Mouse (Mus musculus): ENCODE data around the gene Kat6b.

Kat6b gene

DNA sequence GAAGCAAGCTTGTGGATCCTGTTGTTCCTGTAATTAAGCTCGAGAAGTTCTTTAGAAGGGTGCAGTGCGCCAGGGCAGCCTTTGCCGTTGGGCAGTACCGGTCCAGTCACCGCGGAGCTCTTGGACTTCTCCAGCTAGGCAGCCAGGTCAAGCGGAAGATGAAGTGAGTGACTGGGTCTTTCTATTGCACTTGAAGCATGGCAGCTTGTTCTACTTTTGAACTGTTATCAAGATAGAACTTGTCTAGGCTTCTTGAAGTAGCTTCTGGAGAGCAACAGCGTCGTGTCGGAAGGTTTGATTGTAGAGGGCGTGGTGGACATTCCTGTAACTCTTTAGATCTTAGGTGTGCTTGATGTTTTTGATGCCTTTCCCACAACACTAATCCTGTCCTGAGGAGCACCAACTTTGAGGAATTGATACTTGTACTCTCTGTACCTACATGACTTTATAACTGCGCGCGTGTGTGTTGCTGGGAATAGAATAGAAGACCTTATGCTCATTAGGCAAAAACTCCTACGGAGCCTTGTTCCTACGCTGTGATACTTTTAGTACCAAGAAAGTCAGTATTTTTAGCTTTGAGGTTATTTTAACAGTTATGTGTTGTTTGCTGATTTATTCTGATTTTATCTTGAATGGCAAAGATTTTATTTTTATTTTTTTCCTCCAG lies 41.2 kb downstream of the Kat6b start:
- DNase-seq (ENCODE audit: low read depth, low spot score) = peak; percentile 67

GRCm38 (mm10) chr14:21523234-21523633 lies 42.0 kb downstream of the Kat6b start:
- no peak for DNase-seq (ENCODE audit: low read depth, low spot score)

DNA sequence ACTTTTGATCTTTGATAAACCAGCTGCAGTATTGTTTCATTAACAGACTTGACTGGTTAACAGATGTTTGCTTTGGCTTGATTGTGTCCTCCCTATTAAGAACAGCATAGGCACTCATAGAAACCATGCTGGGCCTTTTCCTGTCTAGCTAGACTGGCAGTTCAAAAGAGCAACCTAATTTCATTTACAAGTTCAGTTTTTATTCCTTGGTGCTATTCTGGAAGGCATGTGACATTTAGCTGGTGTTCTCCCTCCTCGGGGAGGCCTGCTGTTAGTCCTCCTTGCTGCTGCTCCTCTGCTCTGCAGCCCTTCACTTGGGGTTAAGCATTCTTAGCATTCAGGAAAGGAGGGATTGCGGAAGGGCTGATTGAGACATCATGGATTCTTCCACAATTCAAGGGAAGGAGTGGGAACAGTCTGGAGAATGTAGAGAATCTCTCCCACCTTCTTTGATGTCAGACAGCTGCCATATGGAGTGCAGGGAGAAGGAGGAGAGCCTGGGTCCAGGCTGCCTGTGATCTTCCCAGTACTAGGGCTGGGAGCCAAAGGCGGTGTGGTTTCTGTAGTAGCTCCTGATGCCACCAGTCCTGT lies 42.7 kb downstream of the Kat6b start:
- DNase-seq (ENCODE audit: low read depth, low spot score) = no peak

GRCm38 (mm10) chr14:21525674-21526073 lies 44.4 kb downstream of the Kat6b start:
- no peak for DNase-seq (ENCODE audit: low read depth, low spot score)

DNA sequence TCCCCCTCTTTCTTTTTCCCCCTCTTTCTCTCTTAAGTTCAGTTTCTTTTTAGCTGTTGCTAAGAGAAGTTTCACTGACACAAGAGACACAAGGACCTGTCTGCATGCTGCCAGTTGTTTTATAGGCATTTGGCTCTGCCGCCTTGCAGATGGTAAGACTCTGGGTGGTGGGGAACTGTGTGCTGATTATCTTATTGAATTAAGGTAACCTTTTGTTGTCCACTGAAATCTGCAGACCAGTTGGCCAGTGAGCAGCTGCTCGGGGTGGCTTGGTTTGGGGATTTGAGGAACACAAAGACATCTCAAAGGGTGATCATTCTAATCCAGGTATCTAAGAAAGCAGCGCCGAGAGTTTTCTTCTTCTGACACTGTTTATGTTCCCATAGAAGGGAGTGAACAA lies 52.3 kb downstream of the Kat6b start:
- DNase-seq (ENCODE audit: low read depth, low spot score) = no peak

GRCm38 (mm10) chr14:21534066-21534465 lies 52.8 kb downstream of the Kat6b start:
- DNase-seq (ENCODE audit: low read depth, low spot score) = no peak

DNA sequence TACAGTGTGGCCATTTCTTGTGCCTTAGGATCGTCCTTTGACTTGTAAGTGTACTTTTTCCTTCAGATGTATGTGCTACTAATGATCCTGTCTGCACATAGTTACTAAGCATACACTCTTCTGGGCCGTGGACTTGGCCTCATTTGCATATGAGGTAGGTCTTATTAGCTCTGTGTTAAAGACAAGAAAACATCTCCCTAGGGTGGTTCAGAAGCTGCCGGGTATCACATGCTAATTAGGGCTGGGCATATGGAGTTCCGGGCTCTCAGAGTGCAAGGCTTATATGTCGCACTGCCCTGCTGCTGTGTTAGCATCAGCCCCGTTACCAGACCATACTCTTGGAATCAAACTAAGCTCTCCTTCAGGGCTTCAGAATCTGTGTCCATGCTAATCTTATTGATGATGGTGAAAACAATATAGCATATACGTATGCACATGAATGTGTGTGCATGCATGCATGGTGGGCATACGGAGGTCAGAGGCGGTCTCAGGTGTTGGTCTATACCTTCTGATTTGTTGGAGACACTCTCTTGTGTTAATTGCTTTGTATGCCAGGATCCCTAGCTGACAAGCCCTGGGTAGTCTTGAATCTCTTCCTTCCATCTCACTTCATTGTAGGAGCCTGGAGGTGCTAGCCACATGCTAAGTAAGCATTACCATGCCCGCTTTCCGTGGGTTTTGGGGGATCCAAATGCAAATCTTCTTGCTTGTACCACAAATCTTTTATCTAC lies 53.5 kb downstream of the Kat6b start:
- DNase-seq (ENCODE audit: low read depth, low spot score) = no peak

DNA sequence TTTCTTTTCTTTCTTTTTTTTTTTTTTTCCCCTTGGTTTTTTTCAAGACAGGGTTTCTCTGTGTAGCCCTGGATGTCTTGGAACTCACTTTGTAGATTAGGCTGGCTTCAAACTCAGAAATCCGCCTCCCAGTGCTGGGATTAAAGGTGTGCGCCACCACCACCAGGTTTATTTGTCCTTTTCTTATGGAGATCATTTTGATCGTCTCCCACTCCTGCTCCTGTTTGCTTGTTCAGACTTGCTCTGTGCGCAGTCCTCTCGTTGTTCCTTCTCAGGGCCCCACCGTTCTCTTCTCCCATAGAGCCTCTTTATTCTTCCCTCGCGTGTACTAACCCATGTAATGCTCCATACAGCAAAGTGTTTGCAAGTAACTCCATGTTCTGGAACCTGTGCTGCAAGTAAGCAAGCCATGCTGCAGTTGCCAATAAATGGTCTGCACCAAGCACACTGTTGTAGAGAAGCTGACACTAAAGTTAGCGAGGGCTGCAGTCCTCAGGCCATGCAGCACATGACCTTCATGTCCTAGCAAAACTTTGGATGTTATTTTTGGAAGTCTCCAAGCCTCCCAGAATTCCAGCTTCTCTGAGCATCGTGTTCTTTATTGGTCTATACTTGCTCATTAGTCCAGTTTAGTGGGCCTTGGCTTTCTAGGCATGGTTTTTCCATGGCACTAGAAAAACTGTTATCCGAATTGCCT lies 55.4 kb downstream of the Kat6b start:
- peak; percentile 86 for DNase-seq (ENCODE audit: low read depth, low spot score)

DNA sequence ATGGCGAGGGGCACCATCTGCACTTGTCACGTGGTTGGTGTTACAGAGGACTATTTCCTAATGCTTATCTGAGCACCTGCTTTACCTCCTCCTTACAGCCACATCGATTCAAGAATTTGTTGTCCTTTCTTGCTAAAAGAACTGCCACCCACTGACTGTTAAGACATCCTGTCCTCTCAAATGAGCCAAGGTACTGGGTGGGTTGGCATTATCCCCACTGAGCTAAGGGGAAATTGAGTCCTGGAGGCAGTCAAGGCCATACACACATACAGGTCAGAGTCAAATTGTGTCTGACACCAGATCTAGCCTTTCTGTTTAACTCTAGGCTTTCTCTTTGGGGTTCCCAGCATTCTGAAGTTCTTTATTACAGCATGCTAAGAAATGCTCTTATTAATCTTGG lies 56.6 kb downstream of the Kat6b start:
- no peak for DNase-seq (ENCODE audit: low read depth, low spot score)

DNA sequence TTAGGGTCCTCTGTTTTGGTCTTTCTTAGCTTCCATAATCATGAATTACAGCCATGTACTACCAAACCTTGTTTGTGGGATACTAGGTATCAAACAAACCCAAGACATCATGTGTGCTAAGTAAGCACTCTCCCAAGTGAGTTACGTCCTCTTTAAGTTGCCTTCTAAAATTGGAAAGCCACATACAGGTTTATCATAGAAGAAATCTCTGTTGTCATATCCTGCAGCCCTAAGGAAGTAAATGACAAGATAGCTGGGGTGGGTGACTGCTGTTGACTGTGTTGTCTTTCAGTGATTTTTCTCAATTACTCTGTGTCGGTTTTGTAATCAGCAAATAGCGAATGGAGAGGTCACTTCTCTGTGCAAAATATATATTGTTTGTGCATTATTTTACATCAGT lies 58.5 kb downstream of the Kat6b start:
- no peak for DNase-seq (ENCODE audit: low read depth, low spot score)

- DNase-seq (ENCODE audit: low read depth, low spot score) = peak; percentile 62
These were observed 59.1 kb downstream of the Kat6b start for GRCm38 (mm10) chr14:21540361-21540760.

DNA sequence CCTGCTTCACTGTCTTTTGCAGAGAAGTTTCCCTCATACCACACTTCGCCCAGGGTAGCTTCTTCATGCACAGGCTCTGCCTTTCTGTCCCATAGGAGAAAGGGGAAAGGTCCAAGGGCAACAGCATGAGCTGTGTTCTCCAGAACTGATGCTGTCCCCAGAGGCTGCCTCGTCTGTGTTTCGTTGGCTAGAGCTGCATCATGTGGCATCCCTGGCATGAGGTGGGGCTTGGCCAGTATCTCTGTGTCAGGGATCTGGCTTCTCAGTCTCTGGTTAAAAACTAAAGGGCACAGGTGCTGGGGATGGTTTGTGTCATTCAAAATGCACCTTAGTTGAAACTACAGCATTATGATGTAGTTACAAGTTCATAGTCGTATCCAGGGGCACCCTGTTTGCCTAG lies 64.3 kb downstream of the Kat6b start:
- no peak for DNase-seq (ENCODE audit: low read depth, low spot score)

DNA sequence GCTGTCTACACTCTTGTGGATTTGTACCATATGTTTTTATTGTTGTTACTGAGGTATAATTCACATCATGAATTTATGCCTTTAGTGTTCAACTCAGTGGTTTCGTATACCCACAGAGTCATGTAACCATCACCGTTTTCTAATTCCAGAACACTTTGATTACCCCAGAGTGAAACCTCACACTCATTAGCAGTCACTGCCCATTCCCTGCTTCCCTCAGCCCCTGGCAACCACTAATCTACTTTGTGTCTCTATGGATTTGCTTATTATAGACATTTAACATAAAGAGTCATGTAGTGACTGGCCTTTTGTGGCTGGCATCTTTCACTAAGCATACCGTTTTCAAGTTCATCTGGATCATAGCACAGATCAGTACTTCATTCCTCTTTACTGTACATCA lies 65.1 kb downstream of the Kat6b start:
- no peak for DNase-seq (ENCODE audit: low read depth, low spot score)

- no peak for DNase-seq (ENCODE audit: low read depth, low spot score)
These were observed 66.1 kb downstream of the Kat6b start for GRCm38 (mm10) chr14:21547297-21547696.

GRCm38 (mm10) chr14:21547965-21548364 lies 66.7 kb downstream of the Kat6b start:
- DNase-seq (ENCODE audit: low read depth, low spot score) = no peak

- DNase-seq (ENCODE audit: low read depth, low spot score) = no peak
These were observed 67.8 kb downstream of the Kat6b start for GRCm38 (mm10) chr14:21548952-21549607.

DNA sequence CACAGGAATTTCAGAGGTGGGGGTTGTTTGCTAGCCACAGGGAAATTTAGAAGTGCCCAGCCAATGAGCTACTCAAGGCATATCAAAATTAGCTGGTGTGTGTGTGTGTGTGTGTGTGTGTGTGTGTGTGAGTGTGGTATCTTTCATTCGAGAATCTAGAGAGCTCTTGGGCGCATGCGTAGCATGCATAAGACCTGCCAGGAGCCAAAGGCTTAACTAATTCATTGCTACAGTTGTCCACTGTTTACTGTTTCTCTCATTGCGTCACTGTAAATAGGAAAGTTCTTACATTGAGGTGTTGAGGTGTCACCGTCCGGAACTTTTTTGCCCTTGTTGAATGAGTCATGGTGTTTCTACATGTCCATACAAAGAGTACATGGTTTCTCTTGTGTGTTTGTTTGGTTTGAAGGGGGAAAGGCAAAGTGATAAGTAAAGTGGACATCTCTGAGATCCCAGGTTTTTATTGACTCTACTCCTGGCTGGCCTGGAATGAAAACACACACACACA lies 68.4 kb downstream of the Kat6b start:
- DNase-seq (ENCODE audit: low read depth, low spot score) = no peak

GRCm38 (mm10) chr14:21550576-21550975 lies 69.3 kb downstream of the Kat6b start:
- no peak for DNase-seq (ENCODE audit: low read depth, low spot score)

DNA sequence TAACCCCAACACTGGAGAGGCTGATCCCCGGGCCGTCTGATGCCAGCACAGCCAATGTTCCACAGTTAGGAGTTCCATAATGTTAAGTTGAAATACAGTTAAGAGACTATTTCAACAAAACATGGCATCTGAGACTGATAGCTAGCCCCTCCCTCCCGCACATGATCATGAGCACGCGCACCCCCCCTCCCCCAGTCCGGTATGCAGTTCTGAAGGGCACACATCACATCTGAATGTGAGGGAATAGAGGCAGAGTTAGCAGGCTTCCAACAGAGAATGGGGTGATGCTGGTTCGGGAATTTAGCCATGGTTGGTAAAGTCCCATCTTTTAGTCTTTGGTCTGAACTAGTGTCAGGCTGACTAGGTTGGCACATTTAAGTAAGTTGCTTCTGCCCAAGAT lies 70.4 kb downstream of the Kat6b start:
- no peak for DNase-seq (ENCODE audit: low read depth, low spot score)

GRCm38 (mm10) chr14:21552958-21553357 lies 71.7 kb downstream of the Kat6b start:
- DNase-seq (ENCODE audit: low read depth, low spot score) = peak; percentile 73

- no peak for DNase-seq (ENCODE audit: low read depth, low spot score)
These were observed 72.8 kb downstream of the Kat6b start for GRCm38 (mm10) chr14:21554046-21554445.
